Mouse (Mus musculus) erythroblast, embryonic 14.5 days (primary cell): ENCODE results near the gene D17H6S53E. TPM values are rescaled to one million over a fixed set of nuclear protein-coding genes. Genes with fewer than 3 reads are reported as not detected.
A peak's percentile ranks its signal among the peaks of the same experiment; 100 is the strongest.

ENCODE experiments used
- H3K27me3 ChIP-seq: 2 replicates; pipeline ENCODE4 v1.6.1; 2012; ENCODE audit warnings: inconsistent platforms; ENCODE audit not compliant: control insufficient read depth
- H3K36me3 ChIP-seq: 2 replicates; pipeline ENCODE4 v1.6.1; 2012; ENCODE audit warnings: mild to moderate bottlenecking, inconsistent platforms; ENCODE audit not compliant: control insufficient read depth
- H3K4me1 ChIP-seq: 2 replicates; pipeline ENCODE4 v1.6.1; 2012; ENCODE audit warnings: inconsistent platforms; ENCODE audit not compliant: control insufficient read depth
- H3K4me3 ChIP-seq: replicated peaks from 2 replicates; pipeline ENCODE3; 2012; ENCODE audit warnings: moderate library complexity, mild to moderate bottlenecking, inconsistent platforms
- H3K9me3 ChIP-seq: 2 replicates; pipeline ENCODE4 v1.6.1; 2012; ENCODE audit warnings: low read length, inconsistent platforms, mixed read lengths; ENCODE audit not compliant: control insufficient read depth
- GATA1 ChIP-seq: IDR thresholded peaks from 2 replicates; pipeline ENCODE4 v1.6.1; 2012; ENCODE audit warnings: low read length, inconsistent platforms, mixed read lengths
- TAL1 ChIP-seq: IDR thresholded peaks from 3 replicates; pipeline ENCODE4 v1.6.1; 2012; ENCODE audit warnings: low read length, inconsistent platforms, mixed read lengths
- polyA plus RNA-seq: library from polyadenylated mRNA; stranded (reverse); fragments of >175 nt; gene quantifications from 2 replicates; pipeline ENCODE4 v1.2.3, GENCODE M21; 2012

D17H6S53E gene
- polyA plus RNA-seq, 1 experiment: 0.48 TPM

GRCm38 (mm10) chr17:35135591-35136320 lies 9.6 kb downstream of the D17H6S53E start:
- TF ChIP-seq GATA1: no peak
- no peak for TF ChIP-seq TAL1
- peaks cover 38% of the 10 kb centered on the region for H3K36me3 ChIP-seq
- peaks cover 34% of the 10 kb centered on the region for H3K4me1 ChIP-seq
- H3K9me3 ChIP-seq: no peaks in the 10 kb centered on the region
- H3K27me3 ChIP-seq: no peaks in the 10 kb centered on the region
- H3K4me3 ChIP-seq: peak overlapping the region; percentile 99

- Histone ChIP-seq H3K9me3 (peaks cover 9% of the 10 kb centered on the region), H3K4me3 (no peak overlapping the region), H3K36me3 (peaks cover 70% of the 10 kb centered on the region), H3K4me1 (peaks cover 26% of the 10 kb centered on the region), H3K27me3 (no peaks in the 10 kb centered on the region)
- TF ChIP-seq GATA1: no peak
- TF ChIP-seq TAL1: no peak
Measured at GRCm38 (mm10) chr17:35139269-35139668, 13.1 kb downstream of the D17H6S53E start.

DNA sequence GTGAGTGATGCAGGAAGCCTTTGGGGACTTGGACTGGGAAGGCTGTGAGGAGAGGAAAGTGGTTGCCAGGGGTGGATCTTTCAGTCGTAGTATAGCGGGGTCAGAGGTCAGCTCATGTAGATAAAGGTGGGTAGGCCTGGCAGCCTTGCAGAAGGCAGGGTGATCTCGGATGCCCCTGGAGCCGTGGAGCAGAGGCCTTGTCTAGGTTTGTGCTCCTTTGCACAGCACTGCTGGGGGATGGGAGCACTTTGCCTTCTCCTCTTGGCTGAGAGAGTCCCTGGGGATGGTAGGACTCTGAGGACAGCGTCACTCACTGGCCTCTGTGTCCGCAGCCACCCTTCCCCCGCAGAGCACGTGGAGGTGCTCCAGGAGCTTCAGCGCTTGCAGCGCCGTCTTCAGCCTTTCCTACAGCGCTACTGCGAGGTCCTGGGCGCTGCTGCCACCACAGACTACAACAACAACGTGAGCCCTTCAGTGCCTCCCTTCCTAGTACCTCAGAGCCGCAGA lies 14.4 kb downstream of the D17H6S53E start:
- H3K36me3 ChIP-seq: peaks cover 83% of the 10 kb centered on the region
- H3K9me3 ChIP-seq: peaks cover 9% of the 10 kb centered on the region
- peaks cover 23% of the 10 kb centered on the region for H3K4me1 ChIP-seq
- H3K27me3 ChIP-seq: no peaks in the 10 kb centered on the region
- TF ChIP-seq GATA1: no peak
- no peak for TF ChIP-seq TAL1
- no peak overlapping the region for H3K4me3 ChIP-seq

- Histone ChIP-seq H3K4me1 (peaks cover 9% of the 10 kb centered on the region), H3K9me3 (peaks cover 9% of the 10 kb centered on the region), H3K36me3 (peaks cover 95% of the 10 kb centered on the region), H3K27me3 (no peaks in the 10 kb centered on the region), H3K4me3 (no peak overlapping the region)
- TF ChIP-seq TAL1 (no peak), GATA1 (no peak)
Measured at GRCm38 (mm10) chr17:35141971-35142370, 15.8 kb downstream of the D17H6S53E start.

DNA sequence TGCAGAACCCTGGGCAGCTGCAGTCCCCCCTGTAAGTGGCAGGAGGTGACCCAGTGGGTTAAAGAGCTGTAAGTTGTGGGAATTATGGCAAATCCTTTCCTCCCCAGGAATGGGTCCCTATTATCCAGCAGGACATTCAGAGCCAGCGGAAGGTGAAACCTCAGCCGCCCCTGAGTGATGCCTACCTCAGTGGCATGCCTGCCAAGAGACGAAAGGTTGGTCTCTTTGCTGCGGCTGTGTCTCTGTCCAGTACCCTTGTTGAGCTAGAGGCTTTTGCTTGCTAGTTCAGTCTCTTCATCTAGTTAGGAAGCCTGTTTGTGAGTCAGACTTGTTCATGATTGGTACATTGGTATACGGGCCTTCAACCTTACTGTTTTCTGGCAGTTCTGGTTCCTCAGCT lies 20.0 kb downstream of the D17H6S53E start:
- peaks cover 99% of the 10 kb centered on the region for H3K36me3 ChIP-seq
- H3K4me1 ChIP-seq: peaks cover 9% of the 10 kb centered on the region
- TF ChIP-seq GATA1 (no peak), TAL1 (no peak)

DNA sequence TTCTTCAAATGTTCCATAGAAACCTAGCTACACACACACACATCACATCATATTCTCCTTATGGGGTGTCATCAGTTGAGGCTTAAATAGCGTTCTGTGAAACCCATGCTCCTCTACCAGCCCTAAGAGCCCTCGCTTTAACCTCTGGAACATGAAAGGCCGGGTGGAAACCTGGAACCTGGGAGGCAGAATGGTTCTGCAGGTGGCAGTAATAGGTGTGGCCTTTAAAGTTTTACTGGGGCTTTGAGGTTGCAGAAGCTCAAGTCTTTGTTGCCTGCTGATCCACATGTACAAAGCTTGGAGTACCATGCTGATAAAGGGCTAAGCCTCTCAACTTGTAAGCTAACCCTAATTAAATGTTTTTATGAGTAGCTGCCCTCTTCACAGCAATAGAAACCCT lies 21.2 kb downstream of the D17H6S53E start:
- no peaks in the 10 kb centered on the region for H3K27me3 ChIP-seq
- H3K4me3 ChIP-seq: no peak overlapping the region
- peaks cover 9% of the 10 kb centered on the region for H3K9me3 ChIP-seq
- no peak for TF ChIP-seq GATA1
- TF ChIP-seq TAL1: no peak
- peaks cover 99% of the 10 kb centered on the region for H3K36me3 ChIP-seq
- peaks cover 15% of the 10 kb centered on the region for H3K4me1 ChIP-seq

More for the DNA sequence above, 20.0 kb downstream of the D17H6S53E start:
- no peaks in the 10 kb centered on the region for H3K27me3 ChIP-seq
- no peak overlapping the region for H3K4me3 ChIP-seq
- peaks cover 9% of the 10 kb centered on the region for H3K9me3 ChIP-seq

GRCm38 (mm10) chr17:35147922-35148639 lies 21.9 kb downstream of the D17H6S53E start:
- Histone ChIP-seq H3K4me3 (no peak overlapping the region), H3K4me1 (peaks cover 18% of the 10 kb centered on the region), H3K27me3 (no peaks in the 10 kb centered on the region), H3K36me3 (peaks cover 99% of the 10 kb centered on the region), H3K9me3 (peaks cover 6% of the 10 kb centered on the region)
- TF ChIP-seq GATA1 (no peak), TAL1 (no peak)

- Histone ChIP-seq H3K27me3 (no peaks in the 10 kb centered on the region), H3K36me3 (peaks cover 99% of the 10 kb centered on the region), H3K9me3 (no peaks in the 10 kb centered on the region), H3K4me3 (no peak overlapping the region), H3K4me1 (peaks cover 18% of the 10 kb centered on the region)
- TF ChIP-seq GATA1 (no peak), TAL1 (no peak)
Measured at GRCm38 (mm10) chr17:35152121-35152520, 25.9 kb downstream of the D17H6S53E start.

DNA sequence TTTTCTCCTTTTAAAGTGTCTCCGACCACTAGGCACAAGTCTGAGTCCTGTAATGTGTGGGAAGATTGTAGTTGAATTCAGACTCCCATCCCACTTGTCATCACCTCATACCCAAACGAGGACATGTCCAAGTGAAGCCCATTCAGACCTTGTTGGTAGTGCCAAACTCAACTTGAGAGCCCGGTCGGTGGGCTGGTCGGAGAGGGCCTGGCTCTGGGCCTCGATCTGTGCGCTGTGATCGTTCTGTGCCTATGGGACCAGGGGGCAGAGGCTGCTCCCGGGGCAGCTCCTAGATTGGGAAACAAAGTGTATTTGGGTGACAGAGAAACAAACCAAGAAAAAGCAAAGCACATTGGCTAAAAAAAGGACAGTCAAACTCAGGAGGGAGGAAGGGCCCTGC lies 26.9 kb downstream of the D17H6S53E start:
- no peaks in the 10 kb centered on the region for H3K9me3 ChIP-seq
- H3K4me1 ChIP-seq: peaks cover 18% of the 10 kb centered on the region
- TF ChIP-seq GATA1: no peak
- no peak for TF ChIP-seq TAL1
- no peak overlapping the region for H3K4me3 ChIP-seq
- no peaks in the 10 kb centered on the region for H3K27me3 ChIP-seq
- peaks cover 99% of the 10 kb centered on the region for H3K36me3 ChIP-seq
